Mouse (Mus musculus): ENCODE measurements around the gene Scgb1b24. TPM values are rescaled to one million over a fixed set of nuclear protein-coding genes. Genes with fewer than 3 reads are reported as not detected.

Gene Scgb1b24
- total RNA-seq (2021): not detected
- long read RNA-seq, experiment 1: 0 reads
- long read RNA-seq, experiment 2: 0 reads

DNA sequence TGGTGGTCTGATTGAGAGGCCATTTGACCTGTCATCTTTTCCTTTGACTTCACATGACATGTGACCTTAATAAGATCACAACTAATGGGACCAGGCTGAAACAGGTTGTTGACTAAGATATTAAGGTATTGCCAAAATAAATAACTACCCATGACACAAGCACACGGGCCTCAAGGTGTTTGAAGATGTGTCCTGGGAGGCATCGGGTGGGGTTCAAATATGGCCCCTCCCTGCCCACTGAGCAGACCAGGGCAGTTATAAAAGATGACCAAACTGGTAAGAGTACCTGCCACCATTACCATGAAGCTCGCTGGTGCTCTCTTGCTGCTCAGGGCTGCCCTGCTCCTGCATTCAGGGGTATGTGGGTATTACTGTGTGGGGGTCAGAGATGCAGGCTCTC lies at the start of gene Scgb1b24:
Scgb1b24 (plus strand) TSS at position 301 of the 400 bp plus-strand sequence.
- no peak for DNase-seq

DNA sequence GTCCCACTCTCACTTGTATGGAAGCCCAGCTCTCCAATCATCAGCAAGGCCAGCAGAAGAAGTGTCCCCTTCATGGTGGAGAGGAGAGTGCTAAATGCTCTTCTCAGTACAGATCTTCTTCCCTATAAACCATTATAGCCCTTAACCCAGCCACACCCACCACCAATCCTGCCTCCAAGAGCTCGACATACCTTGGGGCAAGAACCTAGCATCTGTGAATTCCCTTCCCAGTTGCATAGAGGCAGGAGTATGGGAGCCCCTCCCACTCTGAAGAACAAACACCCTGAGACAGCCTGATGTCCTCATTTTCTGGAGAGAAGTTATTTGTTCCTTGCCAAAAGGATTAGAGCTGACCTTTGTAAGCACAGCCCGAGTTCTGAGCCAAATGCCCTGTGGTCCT lies 4.4 kb upstream of the Scgb1b24 start, which contains the start of gene Scgb2b24:
Scgb2b24 (minus strand) TSS at position 101 of the 400 bp plus-strand sequence.
- DNase-seq: no peak

Other genes with a start within 250 kb of the Scgb1b24 start
- gene Scgb2b21, start 223.3 kb upstream of the Scgb1b24 start, total RNA-seq (2021): not detected
- gene Scgb2b24, start 4.5 kb upstream of the Scgb1b24 start, total RNA-seq (2021): not detected
- gene Scgb2b26, start 201.2 kb downstream of the Scgb1b24 start, total RNA-seq (2021): not detected